Mouse (Mus musculus) heart, postnatal 4 days (tissue): ENCODE measurements around the gene Ncan. TPM values are rescaled to one million over a fixed set of nuclear protein-coding genes. Genes with fewer than 3 reads are reported as not detected.

Source experiments
- DNase-seq: peaks from one replicate; pipeline ENCODE4 v3.0.0; 2021
- total RNA-seq, 2 experiments: library from RNA; stranded (reverse); gene quantifications; 2 replicates each; pipeline ENCODE4 v1.2.3; 2021

The Ncan gene
- total RNA-seq, result 1 to 10 TPM in 1 of 2 experiments, under 1 TPM in 1; 0.81 to 1.2 TPM

DNA sequence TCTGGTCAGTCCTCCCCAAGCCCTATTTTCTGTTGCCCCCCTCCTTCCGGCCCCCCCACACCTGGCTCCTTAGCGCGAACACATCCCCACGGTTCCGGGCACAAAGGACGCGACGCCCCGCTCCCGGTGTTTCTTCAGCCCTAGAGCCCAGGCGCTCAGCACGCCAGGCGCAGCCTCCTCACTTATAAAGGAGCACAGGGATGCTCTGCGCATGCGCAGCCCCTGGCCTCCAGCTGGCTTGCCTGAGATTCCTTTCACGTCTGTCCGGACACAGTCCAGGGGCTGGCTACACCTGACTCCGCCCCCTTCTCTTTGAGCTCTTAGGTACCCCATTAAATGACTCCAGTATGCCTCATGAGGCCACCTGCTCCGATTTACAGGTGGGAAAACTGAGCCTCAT lies at the start of gene Ncan:
Gene Ncan (minus strand): TSS at position 207 of the 400 bp plus-strand sequence.
- peak; percentile 73 for DNase-seq

GRCm38 (mm10) chr8:70170116-70170515 lies 49.4 kb upstream of the Ncan start:
- no peak for DNase-seq

GRCm38 (mm10) chr8:70166504-70167110 lies 45.9 kb upstream of the Ncan start:
- peak; percentile 84 for DNase-seq

DNA sequence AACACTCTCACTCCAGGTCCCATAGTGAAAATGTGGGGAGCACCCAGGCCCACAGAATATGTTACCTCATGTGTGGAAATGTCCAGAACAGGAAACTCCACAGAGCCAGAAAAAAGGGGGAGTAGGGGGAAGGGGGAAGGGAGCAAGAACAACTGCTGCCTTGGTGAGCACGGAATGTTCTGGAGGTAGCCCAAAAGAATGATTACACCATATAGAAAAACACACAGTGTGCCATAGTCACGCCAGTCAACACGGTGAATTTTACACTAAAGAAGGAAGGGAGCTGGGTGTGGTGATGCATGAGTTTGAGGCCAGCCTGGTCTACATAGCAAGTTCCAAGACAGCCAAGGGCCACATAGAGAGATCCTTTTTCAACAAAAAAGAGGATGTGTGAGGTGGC lies 42.6 kb upstream of the Ncan start:
- no peak for DNase-seq

GRCm38 (mm10) chr8:70160015-70160414 lies 39.3 kb upstream of the Ncan start:
- DNase-seq, result no peak

- no peak for DNase-seq
Measured at GRCm38 (mm10) chr8:70159211-70159610, 38.5 kb upstream of the Ncan start.

- peak; percentile 81 for DNase-seq
Measured at GRCm38 (mm10) chr8:70158069-70158853, 37.6 kb upstream of the Ncan start.

GRCm38 (mm10) chr8:70157240-70157800 lies 36.6 kb upstream of the Ncan start:
- DNase-seq, result no peak

DNA sequence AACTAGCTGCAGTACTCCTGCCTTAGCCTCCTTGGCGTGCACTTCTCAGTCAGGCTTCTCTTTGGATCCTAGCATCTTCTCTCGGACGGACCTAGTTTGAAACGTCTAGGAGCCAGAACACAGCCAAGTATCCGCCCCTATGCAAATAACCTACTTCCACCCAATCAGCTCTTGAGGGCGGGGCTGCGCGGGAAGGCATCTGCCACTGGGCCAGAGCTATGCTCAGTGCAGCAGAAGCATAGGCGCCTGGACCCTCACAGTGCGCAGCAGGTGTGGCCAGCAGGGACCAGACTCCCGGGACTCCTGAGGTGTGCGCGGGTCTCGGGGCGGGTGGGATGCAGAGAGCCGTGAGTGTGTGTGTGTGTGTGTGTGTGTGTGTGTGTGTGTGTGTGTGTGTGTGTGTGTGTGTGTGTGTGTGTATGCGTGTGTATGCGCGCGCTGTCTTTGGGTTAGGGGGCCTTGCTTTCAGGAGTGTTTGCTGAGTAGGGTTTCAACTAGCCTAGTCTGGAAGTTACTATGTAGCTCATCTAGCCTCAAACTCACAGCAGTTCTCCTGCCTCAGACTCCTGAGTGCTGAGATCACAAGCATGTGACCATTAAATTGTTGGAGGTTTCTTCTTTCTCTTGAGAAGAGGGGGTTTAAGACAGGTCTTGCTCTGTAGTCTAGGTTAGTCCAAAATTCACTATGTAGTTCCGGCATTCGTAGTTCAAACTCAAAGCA lies 32.0 kb upstream of the Ncan start:
- peak; percentile 81 for DNase-seq

DNA sequence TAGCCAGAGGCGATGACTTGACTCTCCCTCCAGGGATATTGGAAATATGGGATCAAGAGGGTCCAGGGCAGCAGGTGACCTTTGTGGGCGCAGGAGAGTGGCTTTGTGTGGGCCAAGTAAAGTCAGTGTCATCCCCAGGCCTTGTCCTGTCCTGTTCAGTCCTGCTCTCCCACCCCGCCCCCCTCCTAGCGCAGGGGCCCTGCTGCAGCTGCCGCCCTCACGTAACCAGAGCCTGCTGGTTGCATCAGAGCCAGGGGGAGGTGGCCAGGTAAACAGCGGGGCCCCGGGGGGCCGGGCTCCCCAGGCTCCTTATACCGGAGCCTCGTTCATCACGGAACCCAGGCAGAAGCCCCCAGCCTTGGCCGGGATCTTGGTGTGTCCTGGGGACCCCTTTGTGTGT lies 29.5 kb upstream of the Ncan start:
- no peak for DNase-seq

GRCm38 (mm10) chr8:70147678-70148607 lies 27.3 kb upstream of the Ncan start:
- no peak for DNase-seq

- no peak for DNase-seq
Measured at GRCm38 (mm10) chr8:70139981-70140380, 19.3 kb upstream of the Ncan start.

DNA sequence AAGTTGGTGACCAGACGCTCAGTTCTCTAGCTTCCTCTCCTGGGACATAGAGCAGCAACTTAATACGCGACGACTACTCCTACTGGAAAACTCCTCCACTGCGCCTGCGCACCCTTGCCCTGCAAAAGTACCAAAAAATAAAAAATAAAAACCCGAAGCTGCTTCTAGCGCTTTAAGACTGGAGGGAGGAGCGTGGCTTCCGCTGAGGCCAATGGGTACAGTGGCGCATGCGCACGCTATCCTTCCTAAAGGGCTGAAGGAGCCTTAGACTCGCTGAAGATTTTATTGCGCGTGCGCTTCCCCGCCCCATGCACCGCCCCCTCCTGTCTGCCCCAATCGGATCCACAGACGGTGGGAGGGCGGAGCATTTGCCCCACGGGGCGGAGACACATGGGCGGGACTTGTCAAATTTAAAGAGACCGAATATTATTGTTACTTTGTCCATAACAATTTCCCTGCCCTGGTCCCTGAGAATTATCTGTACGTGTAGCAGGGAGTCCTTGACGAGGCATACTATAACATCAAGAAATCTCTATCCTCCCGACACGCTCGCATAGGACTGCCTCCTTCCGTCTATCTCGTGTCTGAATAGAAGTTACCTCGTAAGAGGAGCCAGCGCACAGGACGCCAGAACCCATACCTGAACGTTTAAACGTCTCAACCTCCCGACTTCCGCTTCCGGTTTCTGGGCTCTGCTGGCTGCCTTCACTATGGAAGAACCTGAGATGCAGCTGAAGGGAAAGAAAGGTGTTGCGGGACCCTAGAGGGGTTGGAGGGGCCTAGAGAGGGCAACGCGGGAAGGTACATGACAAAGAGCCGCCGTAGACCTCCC lies 18.6 kb upstream of the Ncan start, which contains the start of the genes Rfxank, Borcs8 and Mef2b:
Gene Rfxank (minus strand): TSS at position 129 of the 832 bp plus-strand sequence.
Gene Borcs8 (plus strand): TSS at position 474 of the 832 bp plus-strand sequence.
Gene Mef2b (plus strand): TSS at position 686 of the 832 bp plus-strand sequence.
- peak; percentile 99 for DNase-seq

- no peak for DNase-seq
Measured at GRCm38 (mm10) chr8:70137890-70138289, 17.2 kb upstream of the Ncan start.

DNA sequence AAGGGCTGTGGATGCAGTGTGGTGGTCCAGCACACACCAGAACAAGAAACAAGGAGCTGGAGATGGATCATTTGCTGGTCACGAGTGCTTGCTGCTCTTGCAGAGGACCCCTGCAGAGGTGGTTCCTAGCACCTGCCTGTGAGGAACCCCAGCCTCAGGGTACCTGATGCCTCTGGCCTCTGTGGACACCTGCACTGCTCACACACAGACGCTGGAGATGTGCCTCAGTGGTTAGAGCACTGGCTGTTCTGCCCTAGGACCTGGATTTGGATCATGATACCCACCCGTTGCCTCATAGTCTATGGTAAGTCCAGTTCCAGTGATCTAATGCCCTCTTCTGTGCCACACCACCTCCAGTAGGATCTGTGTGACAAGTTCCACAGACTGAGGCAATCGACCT lies 15.9 kb upstream of the Ncan start:
- no peak for DNase-seq

DNA sequence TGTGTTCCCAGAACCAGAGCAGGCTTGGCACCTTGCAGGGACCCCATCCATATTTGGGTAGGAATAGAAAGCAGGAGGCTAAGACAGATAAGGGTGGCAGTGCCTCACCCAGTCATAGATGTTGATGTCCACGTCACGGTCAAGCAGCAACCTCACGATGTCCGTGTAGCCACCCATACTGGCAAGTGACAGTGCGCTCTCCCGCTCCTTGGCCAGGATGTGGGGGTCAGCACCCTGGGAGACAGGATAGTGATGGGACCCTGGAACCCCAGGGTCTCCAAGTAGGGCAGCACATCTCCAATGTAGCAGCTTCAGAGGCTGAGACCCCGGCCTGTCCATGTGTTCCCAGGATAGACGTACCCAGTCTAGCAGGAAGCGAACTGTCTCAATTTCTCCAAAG lies 14.3 kb upstream of the Ncan start:
- no peak for DNase-seq

- DNase-seq, result no peak
Measured at GRCm38 (mm10) chr8:70134086-70134485, 13.4 kb upstream of the Ncan start.

DNA sequence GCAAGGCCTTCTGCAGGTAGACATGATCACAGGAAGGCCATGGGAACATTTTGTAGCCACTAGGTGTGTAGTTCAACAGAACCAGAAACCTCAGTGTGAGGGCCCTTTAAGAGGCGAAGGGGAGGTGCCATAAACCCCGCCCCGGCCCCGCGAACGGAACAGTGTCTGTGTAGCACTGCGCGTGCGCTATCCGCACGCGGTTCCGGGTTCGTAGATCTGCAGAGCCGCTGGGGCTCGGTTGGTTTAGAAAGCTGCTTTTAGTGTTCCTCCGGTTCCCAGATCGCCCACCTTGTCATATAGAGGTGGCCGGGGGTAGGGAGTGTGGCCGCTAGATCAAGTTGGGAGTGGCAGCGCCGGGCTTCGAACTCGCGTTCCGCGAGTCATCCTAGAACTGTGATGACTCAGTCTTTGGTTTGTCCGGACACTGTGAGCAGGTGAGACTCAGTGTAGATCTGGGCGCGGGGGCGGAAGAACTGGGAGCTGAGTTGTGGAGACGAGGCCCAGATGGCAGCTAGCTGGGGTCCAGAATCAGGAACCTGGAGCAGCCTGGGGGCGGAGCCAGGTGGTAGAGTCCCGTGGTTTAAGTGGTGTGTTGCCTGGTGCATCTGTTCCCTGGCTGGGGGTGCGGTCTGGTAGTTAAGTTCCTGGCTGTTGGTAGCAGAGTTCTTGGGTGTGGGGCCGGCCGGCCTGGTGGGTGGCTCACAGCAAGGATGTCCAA lies 10.7 kb upstream of the Ncan start, which contains the start of gene Nr2c2ap:
Gene Nr2c2ap (plus strand): TSS at position 168 of the 718 bp plus-strand sequence.
- DNase-seq, result peak; percentile 83

GRCm38 (mm10) chr8:70130066-70130465 lies 9.4 kb upstream of the Ncan start:
- no peak for DNase-seq
